Comparison of ENCODE assay signal across 8 mouse cellular contexts in the genomic region with DNA sequence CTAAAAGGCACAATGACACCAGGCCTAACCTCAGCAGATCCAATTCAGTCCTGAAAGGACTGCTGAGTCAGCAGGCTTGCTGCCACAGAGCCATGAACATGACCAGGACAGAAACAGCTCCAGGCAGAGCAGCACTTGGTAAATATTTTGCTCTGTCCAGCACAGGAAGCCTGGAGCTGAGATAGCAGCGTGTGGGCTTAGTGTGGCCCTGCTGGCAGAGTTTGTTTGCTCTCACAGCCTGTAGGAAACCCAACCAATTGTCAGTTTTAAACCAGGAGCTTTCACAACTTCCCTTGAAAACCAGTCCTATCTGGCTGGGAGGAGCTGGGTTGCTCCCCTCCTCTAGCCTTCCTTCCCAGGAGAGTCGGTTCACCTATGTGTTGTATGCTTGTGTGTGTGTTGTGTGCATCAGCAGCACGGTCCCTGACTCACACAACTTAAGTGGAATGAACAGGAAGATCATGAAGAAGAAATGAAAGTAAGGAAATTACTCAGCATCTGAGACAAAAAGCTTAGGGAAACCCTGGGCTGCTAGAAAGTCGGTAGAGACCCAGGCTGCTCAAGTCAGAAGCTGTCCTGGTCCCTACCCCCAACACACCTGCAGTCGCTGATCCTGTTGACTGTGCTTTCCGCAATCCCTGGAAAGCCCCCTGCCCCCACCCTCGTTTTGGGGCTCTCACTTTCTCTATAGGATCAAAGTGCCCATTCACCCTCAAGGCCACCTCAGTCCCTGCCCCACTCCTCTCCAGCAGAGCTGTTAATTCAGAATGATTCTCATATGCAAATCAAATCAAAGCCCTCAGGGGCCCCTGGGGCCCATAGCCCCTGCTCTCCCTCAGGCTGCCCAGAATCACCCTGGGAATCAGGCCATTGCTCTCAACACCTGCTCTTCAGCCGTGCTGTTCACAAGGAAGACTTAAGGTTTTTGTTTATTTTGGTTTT. TPM values are rescaled to one million over a fixed set of nuclear protein-coding genes. Genes with fewer than 3 reads are reported as not detected.
A peak's percentile ranks its signal among the peaks of the same experiment; 100 is the strongest.
DNase-seq lines count a peak whose midpoint lies in the region; ATAC-seq and TF ChIP-seq lines count a peak whose summit lies in the region.

No protein-coding gene starts in this region.

- DNase-seq in adrenal gland, postnatal 14 days, result peak; percentile 27
- DNase-seq in adrenal gland, adult 8-10 months, result no peak
- no peak for DNase-seq in G1E (ENCODE audit: low spot score)
- DNase-seq in gastrocnemius, adult 8-10 months (ENCODE audit: low spot score in 2 of 2), result peak; percentile 22 to 63
- DNase-seq in lung, embryonic 14.5 days, result peak; percentile 54
- DNase-seq in stomach, postnatal 0 days (ENCODE audit: low spot score), result peak; percentile 57
- DNase-seq in layer of hippocampus, postnatal 25 days (ENCODE audit: extremely low spot score in 1 of 2, low spot score in 1 of 2), result no peak

- peak overlapping the region; percentile 20; the same call in 1 of the 2 replicates for H3K27ac ChIP-seq in intestine, embryonic 16.5 days (ENCODE audit: low read length)
- peak overlapping the region; percentile 58; the same call in 1 of the 2 replicates for H3K27ac ChIP-seq in lung, embryonic 14.5 days (ENCODE audit: low read depth)
- H3K27ac ChIP-seq in stomach, postnatal 0 days (replicated peaks), result peak overlapping the region; percentile 61

- peak overlapping the region; percentile 30; the same call in 1 of the 2 replicates for H3K4me3 ChIP-seq in G1E (ENCODE audit: low read depth, low read length)
- no peak overlapping the region for H3K4me3 ChIP-seq in intestine, embryonic 16.5 days (ENCODE audit: low read length)
- no peak overlapping the region for H3K4me3 ChIP-seq in lung, embryonic 14.5 days (ENCODE audit: low read depth, low read length)
- H3K4me3 ChIP-seq in stomach, postnatal 0 days (ENCODE audit: low read depth, low read length), result no peak overlapping the region

- H3K36me3 ChIP-seq in G1E (replicated peaks), result no peaks in the 10 kb centered on the region
- H3K36me3 ChIP-seq in intestine, embryonic 16.5 days (ENCODE audit: control insufficient read depth, insufficient read depth, low read length), result no peaks in the 10 kb centered on the region
- no peaks in the 10 kb centered on the region for H3K36me3 ChIP-seq in lung, embryonic 14.5 days (ENCODE audit: insufficient read depth)
- H3K36me3 ChIP-seq in stomach, postnatal 0 days (ENCODE audit: control insufficient read depth, insufficient read depth, low read length), result no peaks in the 10 kb centered on the region

- no peak for TF ChIP-seq CTCF in G1E (IDR thresholded peaks at IDR 0.05; ENCODE audit: low read depth, low read length)
- TF ChIP-seq CTCF in lung, embryonic 14.5 days (IDR thresholded peaks at IDR 0.05; ENCODE audit: low read depth), result no peak
- no peak for TF ChIP-seq CTCF in stomach, postnatal 0 days (IDR thresholded peaks at IDR 0.05; ENCODE audit: low read depth)

- peak; percentile 46 for ATAC-seq in G1E (ENCODE audit: extremely low read depth, insufficient number of reproducible peaks, low FRiP score, poor library complexity, severe bottlenecking)
- ATAC-seq in intestine, embryonic 16.5 days, result peak; percentile 78
- ATAC-seq in lung, embryonic 14.5 days (ENCODE audit: insufficient read depth), result no peak
- peak; percentile 88 for ATAC-seq in stomach, postnatal 0 days (ENCODE audit: low FRiP score, low TSS enrichment)

- TF ChIP-seq EP300 in stomach, postnatal 0 days (optimal IDR thresholded peaks at IDR 0.05), result no peak

- 0 out of 2 replicates have a peak overlapping the region, but pooled peaks have one; percentile 17 for H3K4me2 ChIP-seq in intestine, embryonic 16.5 days (ENCODE audit: low read depth, low read length)
- H3K4me2 ChIP-seq in lung, embryonic 14.5 days, result 0 out of 2 replicates have a peak overlapping the region, but pooled peaks have one; percentile 14
- H3K4me2 ChIP-seq in stomach, postnatal 0 days (replicated peaks; ENCODE audit: low read depth), result 0 out of 2 replicates have a peak overlapping the region, but pooled peaks have one; percentile 11

- H3K4me1 ChIP-seq in G1E (ENCODE audit: insufficient read depth, low read depth, low read length), result peaks cover 92% of the 10 kb centered on the region
- H3K4me1 ChIP-seq in intestine, embryonic 16.5 days (ENCODE audit: control insufficient read depth, insufficient read depth, low read length), result peaks cover 11% of the 10 kb centered on the region; the same call in 1 of the 2 replicates
- H3K4me1 ChIP-seq in lung, embryonic 14.5 days (ENCODE audit: insufficient read depth), result no peaks in the 10 kb centered on the region
- H3K4me1 ChIP-seq in stomach, postnatal 0 days (replicated peaks; ENCODE audit: control insufficient read depth, insufficient read depth), result no peaks in the 10 kb centered on the region

- H3K27me3 ChIP-seq in G1E (ENCODE audit: insufficient read depth, low read length), result no peaks in the 10 kb centered on the region
- no peaks in the 10 kb centered on the region for H3K27me3 ChIP-seq in intestine, embryonic 16.5 days (replicated peaks; ENCODE audit: control insufficient read depth, insufficient read depth, low read length)
- no peaks in the 10 kb centered on the region for H3K27me3 ChIP-seq in lung, embryonic 14.5 days (ENCODE audit: insufficient read depth, low read length)
- H3K27me3 ChIP-seq in stomach, postnatal 0 days (ENCODE audit: control insufficient read depth, insufficient read depth, low read length), result no peaks in the 10 kb centered on the region

- 7% methylated on average over 8 of the region's 8 CpGs for WGBS in intestine, embryonic 16.5 days
- 8% methylated on average over 8 of the region's 8 CpGs for WGBS in lung, embryonic 14.5 days
- 12% methylated on average over 8 of the region's 8 CpGs for WGBS in stomach, postnatal 0 days

- H3K9ac ChIP-seq in intestine, embryonic 16.5 days (ENCODE audit: low read depth, low read length), result peak overlapping the region; percentile 27
- H3K9ac ChIP-seq in lung, embryonic 14.5 days, result no peak overlapping the region
- peak overlapping the region; percentile 35 for H3K9ac ChIP-seq in stomach, postnatal 0 days (ENCODE audit: low read length)

- no peaks in the 10 kb centered on the region for H3K9me3 ChIP-seq in G1E (replicated peaks)
- no peaks in the 10 kb centered on the region for H3K9me3 ChIP-seq in intestine, embryonic 16.5 days (ENCODE audit: control insufficient read depth, low read length)
- H3K9me3 ChIP-seq in lung, embryonic 14.5 days (ENCODE audit: low read depth, low read length), result no peaks in the 10 kb centered on the region
- H3K9me3 ChIP-seq in stomach, postnatal 0 days (ENCODE audit: control insufficient read depth, low read length), result no peaks in the 10 kb centered on the region

RNA-seq across cellular contexts. Expression of a gene that starts 9.7 kb away (rescaled TPM):
- total RNA-seq in adrenal gland, postnatal 14 days (2021), result 42.6 and 42.7 TPM in 2 replicates
- 10 to 100 TPM; 38.6 to 44.8 (median 43.9) TPM for total RNA-seq in adrenal gland, adult 8-10 months (2022)
- total RNA-seq in G1E (2014; fragmentation: Nextera tagmentation), result 108 and 113 TPM in 2 replicates
- 51.6 and 56.0 TPM in 2 replicates for total RNA-seq in G1E (2017)
- 9.7 and 12.9 TPM in 2 replicates for polyA plus RNA-seq in G1E (2012)
- total RNA-seq in gastrocnemius, adult 8-10 months (2022), result 10 to 100 TPM; 56.6 to 70.4 (median 62.9) TPM
- 34.8 and 35.6 TPM in 2 replicates for polyA plus RNA-seq in intestine, embryonic 16.5 days (2015; fragmentation: Nextera tagmentation; extraction: Ambion mirVana)
- polyA plus RNA-seq in lung, embryonic 14.5 days (2014; fragmentation: Nextera tagmentation; extraction: Ambion mirVana), result 41.8 and 42.5 TPM in 2 replicates
- 21.5 and 22.9 TPM in 2 replicates for polyA plus RNA-seq in stomach, postnatal 0 days (2015; fragmentation: Nextera tagmentation; extraction: Ambion mirVana)
- 10 to 100 TPM; 31.3 to 31.4 TPM for total RNA-seq in layer of hippocampus, postnatal 25 days (2021)

RNA-seq across cellular contexts. Expression of a gene that starts 22.0 kb away (rescaled TPM):
- total RNA-seq in adrenal gland, postnatal 14 days (2021), result 722 and 781 TPM in 2 replicates
- 100 to 1,000 TPM; 326 to 545 (median 424) TPM for total RNA-seq in adrenal gland, adult 8-10 months (2022)
- total RNA-seq in G1E (2014; fragmentation: Nextera tagmentation), result 1,598 and 1,903 TPM in 2 replicates
- total RNA-seq in G1E (2017), result 563 and 967 TPM in 2 replicates
- 1,685 and 1,796 TPM in 2 replicates for polyA plus RNA-seq in G1E (2012)
- total RNA-seq in gastrocnemius, adult 8-10 months (2022), result 100 to 1,000 TPM; 119 to 244 (median 192) TPM
- polyA plus RNA-seq in intestine, embryonic 16.5 days (2015; fragmentation: Nextera tagmentation; extraction: Ambion mirVana), result 407 and 467 TPM in 2 replicates
- polyA plus RNA-seq in lung, embryonic 14.5 days (2014; fragmentation: Nextera tagmentation; extraction: Ambion mirVana), result 548 and 564 TPM in 2 replicates
- 369 and 402 TPM in 2 replicates for polyA plus RNA-seq in stomach, postnatal 0 days (2015; fragmentation: Nextera tagmentation; extraction: Ambion mirVana)
- 100 to 1,000 TPM; 262 to 319 TPM for total RNA-seq in layer of hippocampus, postnatal 25 days (2021)

RNA-seq across cellular contexts. Expression of a gene that starts 44.2 kb away (rescaled TPM):
- total RNA-seq in adrenal gland, postnatal 14 days (2021), result 27.1 and 33.8 TPM in 2 replicates
- 10 to 100 TPM; 31.8 to 51.8 (median 40.4) TPM for total RNA-seq in adrenal gland, adult 8-10 months (2022)
- total RNA-seq in G1E (2014; fragmentation: Nextera tagmentation) (26.1 and 34.9 TPM in 2 replicates), G1E (2017) (51.0 and 60.9 TPM in 2 replicates)
- polyA plus RNA-seq in G1E (2012), result 41.0 and 71.7 TPM in 2 replicates
- 10 to 100 TPM; 26.9 to 31.9 (median 28.9) TPM for total RNA-seq in gastrocnemius, adult 8-10 months (2022)
- polyA plus RNA-seq in intestine, embryonic 16.5 days (2015; fragmentation: Nextera tagmentation; extraction: Ambion mirVana), result 41.3 and 47.2 TPM in 2 replicates
- 54.6 and 61.5 TPM in 2 replicates for polyA plus RNA-seq in lung, embryonic 14.5 days (2014; fragmentation: Nextera tagmentation; extraction: Ambion mirVana)
- polyA plus RNA-seq in stomach, postnatal 0 days (2015; fragmentation: Nextera tagmentation; extraction: Ambion mirVana), result 40.1 and 40.7 TPM in 2 replicates
- 10 to 100 TPM; 84.3 to 89.7 TPM for total RNA-seq in layer of hippocampus, postnatal 25 days (2021)

RNA-seq across cellular contexts. Expression of a gene that starts 58.8 kb away (rescaled TPM):
- total RNA-seq in adrenal gland, postnatal 14 days (2021), result 57.2 and 63.9 TPM in 2 replicates
- total RNA-seq in adrenal gland, adult 8-10 months (2022), result 10 to 100 TPM; 79.7 to 84.5 (median 81.6) TPM
- total RNA-seq in G1E (2014; fragmentation: Nextera tagmentation) (53.9 and 65.8 TPM in 2 replicates), G1E (2017) (28.5 and 34.1 TPM in 2 replicates)
- 243 and 284 TPM in 2 replicates for polyA plus RNA-seq in G1E (2012)
- 10 to 100 TPM; 27.0 to 33.7 (median 30.8) TPM for total RNA-seq in gastrocnemius, adult 8-10 months (2022)
- polyA plus RNA-seq in intestine, embryonic 16.5 days (2015; fragmentation: Nextera tagmentation; extraction: Ambion mirVana), result 111 and 115 TPM in 2 replicates
- polyA plus RNA-seq in lung, embryonic 14.5 days (2014; fragmentation: Nextera tagmentation; extraction: Ambion mirVana), result 117 and 132 TPM in 2 replicates
- 88.6 and 89.6 TPM in 2 replicates for polyA plus RNA-seq in stomach, postnatal 0 days (2015; fragmentation: Nextera tagmentation; extraction: Ambion mirVana)
- 100 to 1,000 TPM in 1 of 2 experiments, 10 to 100 TPM in 1; 94.7 to 110 TPM for total RNA-seq in layer of hippocampus, postnatal 25 days (2021)

Comparison
In these comparisons a context has a peak if more than half of its experiments do, and no peak if none do; other contexts are left out.
1. DNase-seq: peak in adrenal gland, postnatal 14 days (single experiment), gastrocnemius, adult 8-10 months (2 of 2), lung, embryonic 14.5 days (single experiment) and stomach, postnatal 0 days (single experiment); none in adrenal gland, adult 8-10 months (single experiment), G1E (single experiment) and layer of hippocampus, postnatal 25 days (0 of 2).
2. Peak in every context shown above with its lines, with median percentiles within 50 percentile points of each other: H3K27ac ChIP-seq and H3K4me2 ChIP-seq.